Mouse (Mus musculus): ENCODE measurements at regions not wholly inside any gene's neighbourhood (a gene's known extent, or its start where the extent isn't known, plus 50 kb on each side); places are given as distances from the start of the nearest gene placed in this dataset.

- DNase-seq, result no peak
Observed at GRCm38 (mm10) chr10:109607121-109607520, 596.3 kb upstream of the Syt1 start.

GRCm38 (mm10) chr10:109603241-109603640 is 592.5 kb upstream of the Syt1 start:
- DNase-seq, result no peak

- no peak for DNase-seq
Observed at GRCm38 (mm10) chr10:109598604-109599003, 587.8 kb upstream of the Syt1 start.

GRCm38 (mm10) chr10:109573200-109573599 is 562.4 kb upstream of the Syt1 start:
- DNase-seq, result no peak

- DNase-seq, result peak; percentile 63
Observed at GRCm38 (mm10) chr10:109569798-109570197, 559.0 kb upstream of the Syt1 start.

- DNase-seq, result no peak
Observed at GRCm38 (mm10) chr10:109566675-109567074, 555.9 kb upstream of the Syt1 start.

GRCm38 (mm10) chr10:109561638-109562037 is 550.9 kb upstream of the Syt1 start:
- DNase-seq, result no peak

- DNase-seq, result peak; percentile 26
Observed at GRCm38 (mm10) chr10:109561094-109561493, 550.3 kb upstream of the Syt1 start.

GRCm38 (mm10) chr10:109543301-109543700 is 532.5 kb upstream of the Syt1 start:
- no peak for DNase-seq

GRCm38 (mm10) chr10:109540229-109540628 is 529.4 kb upstream of the Syt1 start:
- no peak for DNase-seq

- no peak for DNase-seq
Observed at GRCm38 (mm10) chr10:109528096-109528495, 517.3 kb upstream of the Syt1 start.

- no peak for DNase-seq
Observed at GRCm38 (mm10) chr10:109521681-109522080, 510.9 kb upstream of the Syt1 start.

GRCm38 (mm10) chr10:109517664-109518063 is 506.9 kb upstream of the Syt1 start:
- no peak for DNase-seq

GRCm38 (mm10) chr10:109515225-109515624 is 504.4 kb upstream of the Syt1 start:
- DNase-seq, result no peak

- DNase-seq, result no peak
Observed at GRCm38 (mm10) chr10:109510917-109511715, 500.3 kb upstream of the Syt1 start.

GRCm38 (mm10) chr10:109508553-109508952 is 497.8 kb upstream of the Syt1 start:
- DNase-seq, result no peak

GRCm38 (mm10) chr10:109507228-109507627 is 496.4 kb upstream of the Syt1 start:
- DNase-seq, result no peak

GRCm38 (mm10) chr10:109504683-109505082 is 493.9 kb upstream of the Syt1 start:
- DNase-seq, result peak; percentile 6

GRCm38 (mm10) chr10:109500861-109501260 is 490.1 kb upstream of the Syt1 start:
- DNase-seq, result no peak

- DNase-seq, result peak; percentile 2
Observed at GRCm38 (mm10) chr10:109498301-109498700, 487.5 kb upstream of the Syt1 start.

- peak; percentile 28 for DNase-seq
Observed at GRCm38 (mm10) chr10:109496161-109496560, 485.4 kb upstream of the Syt1 start.

GRCm38 (mm10) chr10:109490765-109491164 is 480.0 kb upstream of the Syt1 start:
- DNase-seq, result no peak

GRCm38 (mm10) chr10:109488000-109488399 is 477.2 kb upstream of the Syt1 start:
- DNase-seq, result no peak

- DNase-seq, result no peak
Observed at GRCm38 (mm10) chr10:109486917-109487604, 476.3 kb upstream of the Syt1 start.

Measured in adrenal gland, postnatal 10 days (tissue).